Mouse (Mus musculus) CH12.LX (cell line): ENCODE data around the gene Isl1. TPM values are rescaled to one million over a fixed set of nuclear protein-coding genes. Genes with fewer than 3 reads are reported as not detected.

Experiments
- DNase-seq: peaks from one replicate; pipeline ENCODE4 v3.0.0-alpha.2; 2013; ENCODE audit errors: extremely low read depth
- H3K27ac ChIP-seq: 2 replicates; pipeline ENCODE4 v1.5.1; 2012; ENCODE audit warnings: low read depth, mild to moderate bottlenecking, control low read depth, moderate library complexity; ENCODE audit not compliant: insufficient read depth
- H3K27me3 ChIP-seq: replicated peaks from 2 replicates; pipeline ENCODE3; 2012; ENCODE audit warnings: inconsistent platforms
- H3K36me3 ChIP-seq, 2 experiments: replicated peaks in 1 of 2; 2 replicates each; pipeline versions ENCODE3 to v1.6.1; 2012; ENCODE audit warnings: inconsistent platforms in 1 of 2, low read length in 1 of 2, mild to moderate bottlenecking in 1 of 2, mixed read lengths in 1 of 2, moderate library complexity in 1 of 2; ENCODE audit not compliant: control insufficient read depth in 1 of 2, insufficient read depth in 1 of 2
- H3K4me1 ChIP-seq, 2 experiments: 2 replicates each; pipeline ENCODE4 v1.6.1; 2012; ENCODE audit warnings: inconsistent platforms in 1 of 2, moderate library complexity in 1 of 2; ENCODE audit not compliant: insufficient read depth in 2 of 2, control insufficient read depth in 1 of 2
- H3K4me2 ChIP-seq: 2 replicates; pipeline ENCODE4 v1.6.1; 2012; ENCODE audit warnings: low read depth, mild to moderate bottlenecking, control low read depth; ENCODE audit not compliant: poor library complexity, insufficient read depth, severe bottlenecking
- H3K4me3 ChIP-seq, 3 experiments: fragments of 150-350 bp in 1 of 3; sonication (generic) in 1 of 3; replicated peaks in 1 of 3; 2 replicates each; pipeline versions ENCODE3 to v1.5.1; 2011 to 2012; ENCODE audit warnings: low read depth in 2 of 3, low read length in 2 of 3, mild to moderate bottlenecking in 2 of 3, moderate library complexity in 2 of 3, control low read depth in 1 of 3, improper control_type of control experiment in 1 of 3, inconsistent platforms in 1 of 3, mixed read lengths in 1 of 3; ENCODE audit not compliant: poor library complexity in 1 of 3
- H3K79me2 ChIP-seq: replicated peaks from 2 replicates; pipeline ENCODE4 v1.6.1; 2012; ENCODE audit warnings: mild to moderate bottlenecking, moderate library complexity; ENCODE audit not compliant: control insufficient read depth, poor library complexity, insufficient read depth, severe bottlenecking; ENCODE audit errors: extremely low read depth
- H3K9ac ChIP-seq: 2 replicates; pipeline ENCODE4 v1.6.1; 2012; ENCODE audit warnings: low read depth, mild to moderate bottlenecking, control low read depth, moderate library complexity; ENCODE audit not compliant: insufficient read depth
- H3K9me3 ChIP-seq: replicated peaks from 2 replicates; pipeline ENCODE3; 2012; ENCODE audit warnings: low read length, inconsistent platforms, mixed read lengths
- BHLHE40 ChIP-seq: IDR thresholded peaks from 2 replicates; pipeline ENCODE4 v1.6.1; 2011; ENCODE audit warnings: mild to moderate bottlenecking, low read depth, low read length, improper control_type of control experiment
- CHD2 ChIP-seq: IDR thresholded peaks from 2 replicates; pipeline ENCODE4 v1.6.1; 2011; ENCODE audit warnings: low read length, improper control_type of control experiment
- E2F4 ChIP-seq: IDR thresholded peaks from 2 replicates; pipeline ENCODE4 v1.6.1; 2011; ENCODE audit warnings: low read depth, low read length, improper control_type of control experiment; ENCODE audit not compliant: insufficient replicate concordance
- ETS1 ChIP-seq: conservative IDR thresholded peaks from 2 replicates; pipeline ENCODE4 v1.6.1; 2012; ENCODE audit warnings: low read depth, mild to moderate bottlenecking, inconsistent platforms, low read length, improper control_type of control experiment, moderate library complexity
- HCFC1 ChIP-seq: IDR thresholded peaks from 2 replicates; pipeline ENCODE4 v1.6.1; 2012; ENCODE audit warnings: low read depth, mild to moderate bottlenecking, inconsistent platforms, low read length, improper control_type of control experiment
- IRF4 ChIP-seq: IDR thresholded peaks from 2 replicates; pipeline ENCODE4 v1.6.1; 2014; ENCODE audit warnings: low read depth, mild to moderate bottlenecking, inconsistent platforms, low read length, improper control_type of control experiment
- JUN ChIP-seq: IDR thresholded peaks from 2 replicates; pipeline ENCODE4 v1.6.1; 2011; ENCODE audit warnings: low read depth, mild to moderate bottlenecking, low read length, improper control_type of control experiment, moderate library complexity; ENCODE audit not compliant: insufficient read depth
- MAFK ChIP-seq: IDR thresholded peaks from 2 replicates; pipeline ENCODE4 v1.6.1; 2011; ENCODE audit warnings: low read length, improper control_type of control experiment; ENCODE audit not compliant: insufficient replicate concordance
- MAX ChIP-seq: IDR thresholded peaks from 2 replicates; pipeline ENCODE4 v1.6.1; 2011; ENCODE audit warnings: low read length, improper control_type of control experiment
- MXI1 ChIP-seq: IDR thresholded peaks from 2 replicates; pipeline ENCODE4 v1.6.1; 2011; ENCODE audit warnings: mild to moderate bottlenecking, low read depth, low read length, improper control_type of control experiment
- MYC ChIP-seq: IDR thresholded peaks from 2 replicates; pipeline ENCODE4 v1.6.1; 2011; ENCODE audit warnings: low read depth, mild to moderate bottlenecking, improper control_type of control experiment, low read length
- NRF1 ChIP-seq: IDR thresholded peaks from 2 replicates; pipeline ENCODE4 v1.6.1; 2014; ENCODE audit warnings: low read depth, mild to moderate bottlenecking, inconsistent platforms, low read length, improper control_type of control experiment, moderate library complexity
- POLR2A ChIP-seq: IDR thresholded peaks from 2 replicates; pipeline ENCODE4 v1.6.1; 2011; ENCODE audit warnings: low read depth, mild to moderate bottlenecking, improper control_type of control experiment, low read length
- RAD21 ChIP-seq: IDR thresholded peaks from 2 replicates; pipeline ENCODE4 v1.6.1; 2011; ENCODE audit warnings: low read depth, mild to moderate bottlenecking, low read length, improper control_type of control experiment, moderate library complexity
- SMC3 ChIP-seq: IDR thresholded peaks from 2 replicates; pipeline ENCODE4 v1.6.1; 2011; ENCODE audit warnings: low read depth, low read length, improper control_type of control experiment
- TBP ChIP-seq: conservative IDR thresholded peaks from 2 replicates; pipeline ENCODE4 v1.6.1; 2011; ENCODE audit warnings: low read depth, low read length, improper control_type of control experiment
- dilution Hi-C: fragments of 300-500 bp; cut with MboI; formaldehyde crosslinking; loops from 2 replicates; pipeline ENCODE4 v1.14.3; 2020; ENCODE audit warnings: low sequenced_read_pairs; ENCODE audit not compliant: extremely low pct_unique_long_range_greater_than_20kb, extremely low pct_ligation_motif_present
- in situ Hi-C: fragments of 300-500 bp; cut with MboI; formaldehyde crosslinking; loops from 3 replicates; pipeline ENCODE4 v1.14.3; 2019; ENCODE audit warnings: low sequenced_read_pairs, low pct_ligation_motif_present, low pct_unique_long_range_greater_than_20kb, mixed read lengths
- polyA plus RNA-seq: library from polyadenylated mRNA; unstranded; fragments of >175 nt; gene quantifications from 2 replicates; pipeline ENCODE4 v1.2.1, GENCODE M21; 2012; ENCODE audit warnings: low read depth; ENCODE audit not compliant: insufficient read length
- total RNA-seq, 2 experiments: library from RNA; depleted of rRNA; stranded (reverse); fragments of 300-350 nt in 1 of 2; fragments of >200 nt in 1 of 2; gene quantifications; 2 replicates each; pipeline ENCODE4 v1.2.3; 2012 to 2014

The Isl1 gene
- total and polyA plus RNA-seq, 3 experiments = not detected

DNA sequence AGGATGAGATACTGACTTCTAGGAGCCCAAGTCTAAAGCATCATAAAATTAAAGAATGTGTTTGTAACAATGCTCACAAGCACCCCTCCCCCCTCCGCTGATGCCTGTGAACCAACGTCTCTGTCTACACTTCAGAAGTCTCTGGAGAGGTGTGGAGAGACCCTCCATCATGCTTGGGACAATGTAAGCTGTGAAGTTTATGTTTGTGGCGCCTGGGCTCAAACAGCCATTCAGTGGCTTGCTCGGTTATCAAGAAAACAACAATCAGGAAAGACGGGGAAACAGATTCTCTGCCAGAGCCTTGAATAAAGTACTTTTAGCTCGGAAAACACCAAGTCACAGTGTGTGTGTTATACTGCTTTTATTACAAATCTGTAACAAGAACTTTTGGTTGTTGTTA, 14.8 kb downstream of the Isl1 start:
- no peak overlapping the region for H3K4me3 ChIP-seq
- H3K4me1 ChIP-seq = no peaks in the 10 kb centered on the region
- in situ Hi-C loops (no loop called here), dilution Hi-C loops (no loop called here)
- H3K79me2 ChIP-seq = no peaks in the 10 kb centered on the region
- DNase-seq = no peak
- H3K27me3 ChIP-seq = no peaks in the 10 kb centered on the region
- no peak overlapping the region for H3K9ac ChIP-seq
- H3K27ac ChIP-seq = no peak overlapping the region
- H3K9me3 ChIP-seq = peaks cover 46% of the 10 kb centered on the region
- no peak overlapping the region for H3K4me2 ChIP-seq
- H3K36me3 ChIP-seq = no peaks in the 10 kb centered on the region
- TF ChIP-seq IRF4 (no peak), MAFK (no peak), RAD21 (no peak), NRF1 (no peak)

DNA sequence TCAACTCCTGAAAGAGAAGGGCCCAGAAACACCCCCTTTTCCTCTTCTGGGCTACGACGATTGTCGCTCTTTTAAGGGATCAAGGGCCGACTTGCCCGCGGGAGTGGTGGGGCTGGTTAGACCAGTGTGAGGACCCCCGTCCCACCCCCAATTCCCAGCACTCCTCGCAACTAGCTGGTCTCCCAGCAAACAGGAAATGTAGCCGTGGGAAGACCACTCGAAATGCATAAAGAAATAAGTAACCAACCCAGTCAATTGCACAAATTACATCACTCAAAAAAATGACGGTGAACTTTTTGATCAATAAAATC, 15.4 kb downstream of the Isl1 start:
- in situ Hi-C loops (no loop called here), dilution Hi-C loops (no loop called here)
- H3K9me3 ChIP-seq = peaks cover 45% of the 10 kb centered on the region
- H3K4me1 ChIP-seq = no peaks in the 10 kb centered on the region
- H3K4me2 ChIP-seq = no peak overlapping the region
- no peaks in the 10 kb centered on the region for H3K27me3 ChIP-seq
- H3K36me3 ChIP-seq = no peaks in the 10 kb centered on the region
- no peak overlapping the region for H3K4me3 ChIP-seq
- no peaks in the 10 kb centered on the region for H3K79me2 ChIP-seq
- no peak overlapping the region for H3K27ac ChIP-seq
- no peak for DNase-seq
- H3K9ac ChIP-seq = no peak overlapping the region
- TF ChIP-seq JUN (no peak), HCFC1 (no peak), MXI1 (no peak), TBP (no peak), MYC (no peak), ETS1 (no peak), POLR2A (no peak), SMC3 (no peak), E2F4 (no peak), BHLHE40 (no peak), MAX (no peak), NRF1 (no peak), CHD2 (no peak)
